Mouse (Mus musculus): Measurements from ENCODE around the gene Taf10.
A peak's percentile ranks its signal among the peaks of the same experiment; 100 is the strongest.

Taf10 gene

DNA sequence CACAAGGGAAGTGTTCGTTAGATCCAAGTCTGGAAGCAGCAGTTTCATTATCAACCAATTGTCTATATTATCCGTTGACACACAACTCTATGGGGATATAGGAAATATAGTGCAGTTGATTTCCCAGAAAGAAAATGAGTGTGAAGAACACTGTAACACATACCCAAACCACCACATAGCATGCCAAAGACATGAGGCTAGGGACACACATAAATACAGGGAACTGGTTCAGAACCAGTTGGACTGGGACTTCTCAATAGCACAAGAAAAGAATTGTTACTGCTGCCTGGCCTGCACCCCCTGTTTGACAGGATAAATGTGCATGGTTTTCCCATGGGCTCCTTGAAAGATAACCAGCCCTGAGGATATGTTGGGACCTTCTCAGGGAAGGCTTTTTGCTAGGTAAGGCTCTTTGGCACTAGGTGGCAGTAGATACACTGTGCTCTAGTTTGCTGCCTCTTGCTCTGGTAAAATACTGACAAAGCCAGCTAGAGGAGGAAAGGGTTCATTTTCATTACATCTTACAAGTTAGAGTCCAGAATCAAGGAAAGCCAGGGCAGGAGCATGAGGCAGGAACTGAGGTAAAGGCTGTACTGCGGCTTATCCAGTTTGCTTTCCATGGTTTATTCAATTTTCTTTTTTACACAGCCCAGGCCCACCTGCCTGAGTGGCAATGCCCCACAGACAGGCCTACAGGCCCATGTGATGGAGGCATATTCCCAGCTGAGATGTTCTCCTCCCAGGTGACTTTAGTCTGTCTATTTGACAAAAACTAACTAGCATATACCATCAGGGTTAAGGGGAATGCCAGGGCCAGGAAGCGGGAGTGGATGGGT lies 17.8 kb downstream of the Taf10 start:
- peak in 1 of 2 experiments; percentile 37 for DNase-seq (ENCODE audit: low spot score in 2 of 2)

DNA sequence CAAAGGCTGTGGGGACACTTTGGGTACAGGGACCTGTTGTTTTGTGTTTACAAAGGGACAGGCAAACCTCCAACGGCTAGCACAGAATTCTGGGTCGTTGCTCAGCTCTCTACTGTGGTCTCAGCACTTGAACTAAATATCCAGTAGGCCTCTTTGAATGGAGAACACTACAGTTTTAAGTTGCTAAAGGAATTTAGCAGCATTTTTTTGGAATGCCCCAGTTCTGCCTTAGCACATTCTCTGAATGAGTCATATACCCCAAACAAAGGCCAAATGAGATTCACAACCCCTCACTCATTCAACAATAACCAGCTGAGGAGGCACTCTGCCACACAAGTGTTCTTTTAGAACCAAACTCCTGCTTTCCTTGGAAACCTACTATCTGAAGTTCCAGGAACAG lies 22.2 kb downstream of the Taf10 start:
- DNase-seq (ENCODE audit: low spot score in 2 of 2), result no peak

DNA sequence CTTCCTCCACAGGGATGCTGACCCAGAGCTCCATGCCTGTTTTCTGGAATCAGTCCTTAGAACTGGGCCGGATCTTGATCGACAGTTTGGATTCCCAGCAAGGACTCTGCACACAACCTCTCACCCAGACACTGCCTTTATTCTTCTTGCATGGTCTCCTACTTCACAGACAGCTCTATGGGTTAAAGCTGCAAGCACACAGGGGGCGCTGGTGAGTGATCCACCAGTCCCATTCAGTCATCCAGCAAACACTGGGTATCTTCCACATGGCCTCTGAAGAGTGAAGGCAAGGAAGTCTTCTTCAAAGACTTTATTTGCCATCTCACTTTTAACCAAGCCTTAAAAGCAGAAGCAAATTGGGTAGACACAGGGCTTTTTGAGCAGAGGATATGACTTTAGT lies 28.8 kb downstream of the Taf10 start:
- DNase-seq (ENCODE audit: low spot score in 2 of 2), result no peak

DNA sequence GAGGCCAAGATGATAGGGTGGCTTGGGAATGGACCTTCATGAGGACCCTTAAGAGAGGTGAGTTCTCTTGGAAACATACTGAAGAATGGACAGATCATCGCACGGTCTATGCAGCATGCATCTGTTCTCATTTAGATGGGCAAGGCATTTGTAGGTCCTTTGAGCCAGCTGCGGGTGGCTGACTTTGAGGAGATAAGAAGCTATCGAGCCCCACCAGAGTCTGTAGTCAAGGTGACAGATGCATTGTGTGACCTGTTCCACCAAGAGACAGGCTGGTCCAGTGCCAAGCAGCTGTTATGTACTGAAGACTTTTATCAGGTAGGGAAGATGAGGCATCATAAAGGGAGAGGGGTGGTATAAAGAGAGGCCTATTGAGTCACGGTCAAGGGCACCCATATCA lies 35.4 kb downstream of the Taf10 start:
- no peak for DNase-seq (ENCODE audit: low spot score in 2 of 2)

DNA sequence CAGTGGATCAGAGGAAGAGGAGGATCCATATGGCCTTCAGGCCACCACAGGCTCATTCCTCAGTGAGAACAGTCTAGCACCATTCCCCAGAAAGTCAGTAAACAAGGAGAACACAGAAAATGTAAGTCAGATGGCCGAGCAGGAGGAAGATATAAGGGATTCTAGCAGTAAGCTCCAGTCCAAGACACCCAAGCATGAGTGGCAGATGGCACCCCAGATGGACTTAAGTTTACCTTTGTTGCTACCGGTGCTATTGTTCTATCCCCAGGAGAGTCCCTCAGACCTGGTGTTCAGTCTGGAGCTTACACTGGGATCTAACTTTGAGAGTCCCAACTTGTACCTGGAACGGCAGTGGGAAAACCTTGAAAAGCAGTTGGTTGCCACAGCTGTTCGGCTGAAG lies 40.3 kb downstream of the Taf10 start:
- no peak for DNase-seq (ENCODE audit: low spot score in 2 of 2)

DNA sequence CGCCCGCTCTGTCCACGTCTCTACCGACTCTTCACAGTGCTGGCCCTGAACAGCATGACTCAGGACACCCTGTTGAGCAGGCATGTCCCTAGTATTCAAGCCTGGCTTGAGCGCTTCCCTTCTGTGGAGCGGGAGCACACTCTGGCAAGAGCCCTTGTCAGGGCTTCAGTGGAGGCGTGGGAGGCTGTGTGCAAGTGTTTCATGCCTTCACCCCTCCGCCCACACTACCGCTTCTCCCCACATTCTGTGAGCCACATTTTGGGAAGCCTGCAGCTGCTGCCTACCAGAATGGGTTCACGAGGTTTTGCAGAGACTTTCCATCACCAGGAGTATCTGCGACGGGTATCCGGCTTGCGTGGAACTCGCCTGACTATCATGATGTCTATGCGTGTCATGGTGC lies 41.0 kb downstream of the Taf10 start:
- DNase-seq (ENCODE audit: low spot score in 2 of 2), result no peak

DNA sequence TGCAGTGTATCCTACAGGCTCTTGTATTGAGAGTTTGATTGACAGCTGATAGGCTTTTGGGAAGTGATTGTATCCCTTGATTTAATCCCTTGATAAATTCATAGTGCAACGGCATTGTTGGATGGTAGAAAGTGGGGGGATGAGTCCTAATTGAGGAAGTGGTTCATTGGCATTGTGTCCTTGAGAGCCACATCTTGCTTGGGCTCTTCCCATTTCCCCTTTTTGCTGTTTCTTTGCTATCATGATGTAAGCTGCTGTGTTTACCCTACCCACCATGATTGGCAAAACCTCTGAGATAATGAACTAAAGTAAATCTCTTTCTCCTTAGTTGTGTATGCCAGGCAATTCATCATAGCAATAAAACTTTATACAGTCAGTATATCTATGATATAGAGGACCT lies 53.3 kb downstream of the Taf10 start:
- no peak for DNase-seq (ENCODE audit: low spot score in 2 of 2)

Data from frontal cortex, postnatal 14 days (tissue).